Mouse (Mus musculus) retina, postnatal 1 day (tissue): ENCODE results near the gene Acvr1.
A peak's percentile ranks its signal among the peaks of the same experiment; 100 is the strongest.

Experiments used
- DNase-seq: peaks from one replicate; pipeline ENCODE4 v3.0.0-alpha.2; 2012

The Acvr1 gene

GRCm38 (mm10) chr2:58552296-58552695 is 14.7 kb downstream of the Acvr1 start:
- DNase-seq = no peak

- no peak for DNase-seq
Measured at GRCm38 (mm10) chr2:58551866-58552265, 15.1 kb downstream of the Acvr1 start.

- no peak for DNase-seq
Measured at GRCm38 (mm10) chr2:58550488-58550887, 16.5 kb downstream of the Acvr1 start.

- DNase-seq = no peak
Measured at GRCm38 (mm10) chr2:58549960-58550359, 17.0 kb downstream of the Acvr1 start.

- no peak for DNase-seq
Measured at GRCm38 (mm10) chr2:58548943-58549342, 18.0 kb downstream of the Acvr1 start.

- DNase-seq = no peak
Measured at GRCm38 (mm10) chr2:58546264-58546663, 20.7 kb downstream of the Acvr1 start.

- DNase-seq = no peak
Measured at GRCm38 (mm10) chr2:58544368-58544767, 22.6 kb downstream of the Acvr1 start.

GRCm38 (mm10) chr2:58543252-58543651 is 23.7 kb downstream of the Acvr1 start:
- DNase-seq = no peak

- DNase-seq = peak; percentile 79
Measured at GRCm38 (mm10) chr2:58538196-58538595, 28.8 kb downstream of the Acvr1 start.

GRCm38 (mm10) chr2:58536796-58537195 is 30.2 kb downstream of the Acvr1 start:
- no peak for DNase-seq

- DNase-seq = no peak
Measured at GRCm38 (mm10) chr2:58535233-58535632, 31.7 kb downstream of the Acvr1 start.

- no peak for DNase-seq
Measured at GRCm38 (mm10) chr2:58534379-58534778, 32.6 kb downstream of the Acvr1 start.

- DNase-seq = peak; percentile 53
Measured at GRCm38 (mm10) chr2:58533521-58534001, 33.4 kb downstream of the Acvr1 start.

- DNase-seq = peak; percentile 84
Measured at GRCm38 (mm10) chr2:58532260-58532850, 34.6 kb downstream of the Acvr1 start.

GRCm38 (mm10) chr2:58530521-58530920 is 36.4 kb downstream of the Acvr1 start:
- DNase-seq = no peak

GRCm38 (mm10) chr2:58529860-58530440 is 37.0 kb downstream of the Acvr1 start:
- DNase-seq = no peak

- no peak for DNase-seq
Measured at GRCm38 (mm10) chr2:58529384-58529783, 37.6 kb downstream of the Acvr1 start.

- DNase-seq = no peak
Measured at GRCm38 (mm10) chr2:58527786-58528185, 39.2 kb downstream of the Acvr1 start.

- DNase-seq = no peak
Measured at GRCm38 (mm10) chr2:58524356-58524755, 42.6 kb downstream of the Acvr1 start.

GRCm38 (mm10) chr2:58523894-58524293 is 43.1 kb downstream of the Acvr1 start:
- DNase-seq = no peak

GRCm38 (mm10) chr2:58523097-58523496 is 43.9 kb downstream of the Acvr1 start:
- DNase-seq = no peak

GRCm38 (mm10) chr2:58521621-58522020 is 45.3 kb downstream of the Acvr1 start:
- no peak for DNase-seq

GRCm38 (mm10) chr2:58520727-58521126 is 46.2 kb downstream of the Acvr1 start:
- no peak for DNase-seq

GRCm38 (mm10) chr2:58518517-58518916 is 48.4 kb downstream of the Acvr1 start:
- no peak for DNase-seq

GRCm38 (mm10) chr2:58516920-58517319 is 50.0 kb downstream of the Acvr1 start:
- DNase-seq = no peak
